Mouse (Mus musculus): ENCODE data around the gene Gtf2f2.

DNA sequence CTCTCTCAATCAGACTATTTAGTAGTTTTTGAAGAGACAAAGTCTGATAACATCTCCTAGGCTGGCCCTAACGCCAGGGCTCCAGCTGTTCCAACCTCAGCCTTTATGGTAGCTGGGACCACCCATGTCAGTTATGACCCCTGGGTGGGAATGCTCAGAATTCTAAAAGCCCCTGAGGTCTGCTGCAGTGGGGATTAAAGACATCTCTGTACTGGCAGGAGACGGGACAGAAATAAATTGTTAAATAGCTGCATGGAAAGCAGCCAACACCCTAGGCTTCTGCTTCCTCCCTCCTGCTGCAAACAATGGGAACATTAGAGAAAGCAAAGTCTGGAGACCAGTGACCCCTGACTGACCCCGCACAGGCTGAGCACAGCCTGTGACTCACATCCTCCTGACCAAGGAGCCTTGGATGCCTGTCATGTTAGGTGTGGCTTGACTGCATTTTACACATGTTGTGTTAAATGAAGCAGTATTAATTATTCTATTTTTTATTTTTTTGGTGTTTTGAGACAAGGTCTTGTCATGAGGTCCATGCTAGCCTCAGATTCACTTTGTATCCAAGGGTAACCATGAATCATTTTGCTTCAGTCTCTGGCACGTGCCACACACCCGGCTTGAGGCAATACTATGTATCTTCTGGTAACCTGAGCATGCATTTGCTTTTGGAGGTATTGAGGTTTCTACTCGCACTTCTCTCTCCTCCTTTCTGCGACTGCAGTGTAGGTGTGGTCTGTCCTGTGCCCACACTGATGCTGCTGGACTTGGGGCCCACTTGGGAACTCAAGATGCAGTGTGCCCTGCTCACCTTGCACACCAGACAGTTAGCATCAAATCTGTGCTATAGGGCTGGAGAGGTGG lies 146.9 kb downstream of the Gtf2f2 start:
- TF ChIP-seq POLR2AphosphoS5 (IDR thresholded peaks at IDR 0.05; ENCODE audit: borderline replicate concordance, low read depth, low read length), result no peak
- no peak for TF ChIP-seq MAX (IDR thresholded peaks at IDR 0.05; ENCODE audit: low read length)
- TF ChIP-seq EP300 (IDR thresholded peaks at IDR 0.05; ENCODE audit: low read depth in 1 of 2, low read length in 2 of 2), result no peak

Data from MEL (cell line).